Mouse (Mus musculus): ENCODE data around the gene Ergic2. TPM values are rescaled to one million over a fixed set of nuclear protein-coding genes. Genes with fewer than 3 reads are reported as not detected.

The Ergic2 gene
- 100 to 1,000 TPM; 165 to 174 TPM for polyA plus RNA-seq (2017; shearing (Covaris generic))

DNA sequence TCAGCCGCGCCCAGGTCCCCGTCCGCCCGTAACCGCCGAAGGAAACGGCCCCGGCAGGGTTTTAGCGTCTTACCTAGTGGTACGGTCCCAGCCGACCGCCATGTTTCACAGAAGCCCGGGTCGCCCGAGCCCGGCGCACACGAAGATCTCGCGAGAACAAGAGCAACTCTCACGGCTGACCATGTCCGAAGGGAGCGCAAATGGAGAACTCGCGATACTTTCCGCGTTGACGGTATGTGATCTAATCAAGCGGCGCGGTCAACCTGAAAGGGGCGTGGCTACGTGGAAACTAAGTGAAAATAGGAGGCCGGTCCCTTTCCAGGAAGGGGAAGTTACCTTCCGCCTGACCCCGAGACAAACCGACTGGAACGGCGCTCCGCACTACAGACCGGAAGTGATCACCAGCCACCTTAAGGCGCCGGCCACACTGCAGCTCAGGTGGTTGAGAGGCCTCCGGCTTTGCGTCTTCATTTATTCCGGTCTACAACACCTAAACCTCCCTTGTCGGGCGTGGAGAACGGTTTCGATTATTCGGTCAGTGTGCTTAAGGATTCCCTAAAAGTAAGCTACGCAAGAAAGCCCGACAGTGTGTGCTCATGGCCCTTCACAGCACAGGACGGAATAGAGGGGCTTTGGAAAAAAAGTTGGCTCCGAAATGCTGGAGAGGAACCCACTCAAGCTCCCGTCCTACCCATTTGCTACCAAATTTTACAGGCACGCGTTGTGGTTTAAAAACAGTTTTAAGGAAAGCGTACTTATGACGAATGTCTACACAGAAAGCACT lies at the start of gene Ergic2:
Ergic2 (minus strand) TSS at position 478 of the 784 bp plus-strand sequence.
- ATAC-seq = peak; percentile 89

DNA sequence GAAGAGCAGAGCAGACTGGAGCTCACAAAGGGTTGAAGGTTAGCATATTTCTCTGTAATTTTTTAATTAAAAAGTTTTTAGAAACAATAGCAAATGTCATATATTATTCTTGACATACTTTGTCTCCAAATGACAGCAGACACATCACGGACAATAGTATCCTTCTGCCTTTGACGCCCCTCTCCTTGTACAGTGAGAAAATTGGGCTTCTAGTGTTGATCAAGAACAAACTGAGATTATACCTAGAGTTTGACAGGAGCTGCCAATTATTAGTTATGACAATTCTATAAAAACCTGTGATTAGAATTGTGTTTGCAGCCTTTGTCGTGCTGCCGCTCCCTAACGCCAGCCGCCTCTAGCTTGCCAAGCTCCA lies 48.5 kb upstream of the Ergic2 start:
- ATAC-seq = no peak

DNA sequence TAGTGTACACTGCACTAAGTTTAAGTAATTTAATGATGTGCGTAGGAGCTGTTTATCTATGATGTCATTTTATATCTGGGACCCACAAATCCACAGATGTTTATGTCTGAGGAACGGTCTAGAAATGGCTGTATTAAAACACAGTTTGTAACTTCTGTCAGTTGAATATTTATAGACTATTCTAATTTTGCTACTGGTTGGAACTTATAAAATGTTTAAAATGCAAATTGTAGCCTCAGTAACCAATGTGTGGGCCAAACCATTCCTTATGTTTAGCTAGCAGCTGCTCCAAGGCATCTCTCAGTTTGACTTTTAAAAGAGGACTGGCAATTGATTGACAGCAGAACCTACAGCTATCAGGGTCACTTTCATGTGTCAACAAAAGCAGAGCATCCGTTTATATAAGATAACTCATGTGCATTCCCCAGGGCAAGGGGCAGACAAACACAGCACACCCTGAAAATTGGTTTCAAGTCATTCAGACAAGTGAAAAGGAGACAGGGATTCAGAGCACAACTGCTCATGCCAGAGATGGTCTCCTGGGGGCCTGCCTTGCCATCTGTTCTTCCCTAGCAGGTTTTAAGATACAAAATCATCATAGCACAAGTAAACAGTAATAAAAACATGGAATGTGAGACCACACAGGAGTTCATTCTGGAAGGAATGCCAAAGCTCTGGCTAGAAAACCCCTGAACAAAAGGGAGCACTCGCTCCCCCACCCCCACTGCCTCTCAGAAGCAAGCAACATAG lies 48.0 kb upstream of the Ergic2 start:
- no peak for ATAC-seq

GRCm38 (mm10) chr6:148259074-148259473 lies 46.9 kb upstream of the Ergic2 start:
- no peak for ATAC-seq

- no peak for ATAC-seq
Measured at GRCm38 (mm10) chr6:148257805-148258204, 45.6 kb upstream of the Ergic2 start.

- no peak for ATAC-seq
Measured at GRCm38 (mm10) chr6:148256109-148256508, 43.9 kb upstream of the Ergic2 start.

DNA sequence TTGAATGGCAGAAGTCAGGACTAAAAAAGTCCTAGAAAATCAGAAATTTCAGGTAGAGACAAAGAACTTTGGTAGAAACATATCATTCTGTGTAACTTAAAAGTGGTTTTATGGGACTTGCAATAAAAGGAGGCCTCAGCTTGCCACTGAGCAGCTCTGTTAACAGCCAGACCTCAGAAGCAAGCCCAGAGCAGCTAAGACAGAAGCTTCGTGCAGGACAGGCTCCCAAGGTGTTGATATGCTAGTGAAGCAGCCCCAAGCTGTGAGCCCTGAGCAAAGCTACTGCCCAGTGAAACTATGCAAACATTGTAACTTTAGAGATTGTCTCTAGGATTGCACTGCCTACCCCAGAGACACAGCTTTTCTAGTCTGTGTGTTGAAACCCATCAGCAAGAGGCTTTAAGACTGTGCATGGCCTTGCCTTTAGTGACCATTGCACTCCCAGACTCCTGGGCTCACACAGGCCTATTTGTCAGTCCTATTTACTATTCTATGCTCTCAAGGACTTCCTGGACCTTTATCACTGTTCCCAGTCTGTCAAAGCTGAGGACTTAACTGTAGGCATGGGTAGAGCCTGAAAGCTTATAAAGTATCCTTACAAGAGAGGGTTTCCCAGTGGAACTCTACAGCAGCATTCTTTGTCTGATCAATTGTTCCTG lies 43.4 kb upstream of the Ergic2 start:
- no peak for ATAC-seq

DNA sequence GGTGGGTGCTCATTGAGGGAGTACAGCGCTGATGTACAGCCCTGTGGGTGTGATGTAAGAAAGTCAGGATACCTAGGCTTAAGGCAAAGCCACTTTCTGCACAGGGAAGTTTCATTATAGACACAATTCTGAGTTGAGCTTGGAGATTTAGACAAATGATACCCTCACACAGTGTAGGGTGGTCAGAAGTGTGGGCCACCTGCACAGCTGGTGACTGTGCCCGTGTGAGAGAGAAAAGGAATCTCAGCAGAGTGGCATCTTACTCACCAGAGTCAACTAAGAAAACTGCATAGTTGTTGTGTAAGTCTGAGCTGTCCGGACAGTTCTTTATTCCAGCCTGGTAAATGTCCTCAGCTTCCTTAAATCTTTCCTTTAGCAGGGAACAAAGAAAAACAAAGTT lies 37.0 kb upstream of the Ergic2 start:
- ATAC-seq = no peak

- ATAC-seq = no peak
Measured at GRCm38 (mm10) chr6:148248625-148249024, 36.5 kb upstream of the Ergic2 start.

DNA sequence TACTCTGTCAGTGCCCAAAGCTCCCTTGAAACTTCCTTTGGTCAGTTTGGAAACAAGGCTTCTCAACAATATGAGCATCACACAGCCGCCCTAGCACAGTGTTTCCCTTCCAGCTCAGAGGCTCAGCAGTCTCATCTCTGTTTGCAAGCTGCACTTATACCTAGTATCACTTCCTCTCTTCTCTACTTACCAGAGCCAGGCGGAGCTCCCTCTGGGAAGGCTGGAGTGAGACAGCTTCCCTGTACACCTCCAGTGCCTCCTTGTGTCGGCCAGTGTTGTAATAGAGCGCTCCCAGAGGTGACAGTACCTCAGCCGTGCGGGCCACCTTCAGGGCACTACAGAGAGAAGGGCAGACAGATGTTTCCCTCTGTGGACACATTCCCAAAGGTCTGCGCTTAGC lies 34.4 kb upstream of the Ergic2 start:
- ATAC-seq = no peak

DNA sequence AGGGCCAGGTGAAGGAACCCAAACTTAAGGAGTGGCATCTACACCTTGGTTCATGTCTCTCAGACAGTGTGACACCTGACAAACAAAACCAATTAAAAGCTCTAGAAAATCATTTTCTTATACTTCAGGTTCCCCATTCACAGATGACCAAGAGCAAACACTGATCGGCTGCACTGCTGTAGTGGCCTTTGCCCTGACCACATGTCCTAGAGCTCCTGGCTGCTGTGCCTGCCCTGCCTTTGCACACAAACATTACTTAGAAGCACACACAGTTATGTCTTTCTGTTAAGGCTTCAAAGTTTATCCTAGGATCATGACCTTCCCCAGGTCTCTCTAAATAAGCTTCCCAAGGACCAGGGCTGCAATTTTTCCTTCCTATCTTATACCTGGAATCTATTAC lies 32.7 kb upstream of the Ergic2 start:
- ATAC-seq = no peak

GRCm38 (mm10) chr6:148242304-148242703 lies 30.1 kb upstream of the Ergic2 start:
- no peak for ATAC-seq

- ATAC-seq = no peak
Measured at GRCm38 (mm10) chr6:148241685-148242084, 29.5 kb upstream of the Ergic2 start.

DNA sequence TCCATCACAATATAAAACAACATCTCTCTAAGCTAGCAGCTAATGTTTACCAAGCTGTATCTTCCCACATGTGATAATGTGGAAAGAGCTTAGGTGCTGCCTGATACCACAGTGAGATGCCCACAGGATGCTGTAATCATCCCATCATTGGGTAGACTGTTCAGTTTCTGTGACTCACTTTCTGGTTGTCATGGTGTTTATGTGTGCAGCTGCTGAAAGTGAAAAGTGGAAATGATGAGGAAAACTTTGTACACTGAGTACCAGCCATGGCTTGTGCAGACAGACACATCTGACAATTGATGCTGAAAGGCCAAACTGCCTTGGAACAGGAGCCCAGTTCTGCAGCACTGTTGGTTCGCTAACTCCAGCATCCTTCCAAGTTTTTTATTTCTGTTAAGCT lies 27.1 kb upstream of the Ergic2 start:
- ATAC-seq = no peak

DNA sequence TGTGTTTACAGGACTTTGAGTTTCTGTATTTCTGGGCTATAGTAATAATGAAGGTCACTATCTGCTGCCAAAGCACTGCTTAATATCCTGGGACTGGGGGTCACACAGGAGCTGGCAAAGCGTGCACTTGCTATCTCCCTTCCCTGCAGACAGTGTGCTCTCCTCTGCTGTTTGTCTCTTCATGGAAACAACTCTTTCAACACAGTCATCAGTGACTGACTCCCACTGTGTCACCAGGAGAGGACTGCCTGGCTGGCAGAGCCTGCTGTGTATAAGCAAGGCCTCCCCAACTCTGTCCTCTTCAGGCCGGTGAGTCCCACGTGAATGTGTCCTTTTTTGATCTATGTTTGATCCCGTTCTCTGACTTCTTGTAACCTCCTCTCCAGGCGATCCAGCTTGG lies 25.3 kb upstream of the Ergic2 start:
- no peak for ATAC-seq

DNA sequence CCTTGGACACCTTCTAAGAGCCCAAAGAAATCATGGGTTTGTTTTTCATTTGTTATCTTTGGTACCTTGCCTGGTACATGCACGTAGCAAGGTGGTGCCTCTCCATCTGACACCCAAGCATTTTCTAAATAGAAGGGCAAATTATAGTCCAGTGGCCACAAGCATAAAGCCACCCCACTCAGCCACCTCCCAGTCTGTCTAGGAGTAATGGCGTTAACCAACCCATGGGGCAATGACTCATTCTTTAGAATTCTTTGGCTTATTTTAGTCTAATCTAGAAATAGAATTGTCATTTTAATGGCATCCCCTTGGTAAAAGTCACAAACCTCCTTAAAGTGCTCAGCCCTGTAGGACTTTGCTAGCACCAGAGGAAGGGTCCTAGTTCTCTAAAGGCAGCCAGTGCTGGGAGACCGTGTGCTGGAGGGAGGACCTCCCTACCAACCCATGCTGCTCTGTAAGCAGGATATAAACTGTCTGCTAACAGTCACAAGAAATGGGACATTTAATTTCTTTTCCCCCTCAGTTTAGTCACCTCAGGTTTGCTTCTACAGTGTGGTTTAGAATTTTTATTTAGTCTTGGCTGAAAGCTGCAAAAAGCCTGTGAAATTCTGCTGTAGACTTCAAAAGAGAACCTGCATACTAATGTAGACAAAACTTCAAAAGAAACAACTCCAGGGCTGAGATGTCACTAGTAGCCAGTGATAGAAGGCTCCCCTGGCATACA lies 22.1 kb upstream of the Ergic2 start:
- ATAC-seq = no peak

DNA sequence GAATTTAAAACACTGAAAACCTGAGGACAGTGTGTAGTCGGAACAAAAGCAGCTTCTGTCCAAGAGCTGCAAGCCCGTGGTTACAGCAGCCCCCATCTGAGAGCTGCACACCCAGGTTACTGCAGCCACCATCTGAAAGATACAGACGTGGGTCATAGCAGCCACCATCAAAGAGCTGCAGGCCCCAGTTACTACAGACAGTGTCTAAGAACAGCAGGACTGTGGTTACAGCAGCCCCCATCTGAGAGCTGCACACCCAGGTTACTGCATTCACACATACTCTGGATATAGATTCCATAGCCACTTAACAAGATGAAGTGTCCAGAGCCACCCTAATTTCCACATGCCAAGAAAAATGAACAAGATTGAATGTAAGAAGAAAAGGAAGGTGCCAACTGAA lies 15.4 kb upstream of the Ergic2 start:
- ATAC-seq = no peak

DNA sequence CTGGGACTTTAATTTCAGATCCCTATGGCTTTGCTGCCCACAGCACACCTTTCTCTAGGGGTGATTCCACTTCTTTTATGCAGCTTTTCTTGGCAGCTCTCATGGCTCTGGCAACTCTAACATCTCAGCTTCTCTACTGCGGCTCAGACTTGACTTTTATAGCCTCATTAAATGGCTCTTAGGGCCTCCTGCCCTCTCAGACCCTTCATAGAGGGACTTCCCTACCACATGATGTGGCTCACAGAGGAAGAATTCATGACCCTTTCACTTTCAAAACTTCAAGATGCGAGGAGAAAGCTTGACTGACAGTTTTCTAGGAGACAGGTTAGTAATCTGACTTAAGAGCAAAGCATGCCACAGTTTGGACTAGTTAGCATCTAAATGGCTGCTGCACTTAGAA lies 10.5 kb upstream of the Ergic2 start:
- no peak for ATAC-seq

- ATAC-seq = no peak
Measured at GRCm38 (mm10) chr6:148218235-148219076, 6.3 kb upstream of the Ergic2 start.

GRCm38 (mm10) chr6:148216752-148217151 lies 4.6 kb upstream of the Ergic2 start:
- no peak for ATAC-seq

DNA sequence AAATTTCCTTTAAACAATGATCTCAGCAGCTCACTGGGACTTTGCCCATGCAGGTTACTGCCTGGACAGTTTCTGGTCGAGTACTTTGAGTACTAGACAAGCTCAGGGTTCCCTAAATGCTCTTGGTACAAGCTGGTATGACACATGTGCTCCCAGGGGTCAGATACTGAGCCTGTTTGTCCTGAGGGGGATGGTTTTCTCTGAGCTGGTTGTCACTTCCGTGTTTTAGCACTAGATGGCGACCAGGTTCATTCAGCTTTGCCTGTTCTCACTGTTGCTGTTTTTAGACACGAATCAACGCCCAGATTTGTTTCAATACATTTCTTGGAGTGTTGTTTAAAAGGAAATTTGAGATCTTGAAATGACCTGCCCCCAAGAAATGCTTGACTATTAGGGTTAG lies 2.6 kb upstream of the Ergic2 start:
- no peak for ATAC-seq

DNA sequence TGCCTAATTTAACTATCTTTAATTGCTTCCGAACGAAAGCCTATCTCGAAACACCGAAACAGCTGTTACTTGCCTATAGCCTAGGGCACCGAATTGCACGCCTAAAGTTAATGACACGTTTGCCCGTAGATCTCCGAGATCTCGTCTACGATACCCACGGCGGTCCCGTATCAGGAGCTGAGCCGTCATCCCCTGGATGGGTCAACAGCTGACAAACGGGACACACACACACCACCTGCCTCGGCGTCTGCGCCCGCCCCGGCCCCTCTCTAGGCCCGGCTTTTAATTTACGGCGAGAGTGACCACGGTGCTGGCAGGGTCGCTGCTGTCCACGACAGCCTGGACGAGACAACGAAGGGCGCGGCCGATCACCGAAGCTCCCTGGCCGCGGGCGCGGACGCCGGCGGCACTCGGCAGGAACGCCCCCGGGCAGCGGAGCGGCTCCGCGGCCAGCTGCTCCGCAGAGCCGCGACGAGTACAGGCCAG lies 740 bp downstream of the Ergic2 start:
- ATAC-seq = peak; percentile 6
